Comparison of ENCODE assay signal across 20 mouse cellular contexts in the genomic region with DNA sequence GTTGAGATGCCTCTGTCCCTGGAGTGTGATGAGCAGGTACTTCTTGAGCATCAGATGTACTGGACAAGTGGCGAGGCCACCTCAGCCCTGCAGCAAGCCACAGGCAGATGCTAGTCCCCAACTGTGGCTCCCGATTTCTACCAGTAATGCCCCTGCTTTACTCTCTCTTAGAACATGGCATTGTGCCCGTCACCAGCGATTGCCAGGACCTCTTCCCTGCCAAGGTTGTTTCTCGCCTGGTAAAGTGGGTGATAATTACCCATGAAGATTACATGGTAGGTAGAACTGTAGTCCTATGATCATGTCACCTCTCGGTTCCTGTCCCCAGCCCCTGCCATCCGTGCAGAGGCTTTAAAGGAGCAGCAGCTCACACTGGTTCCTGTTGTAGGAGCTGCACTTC. TPM values are rescaled to one million over a fixed set of nuclear protein-coding genes. Genes with fewer than 3 reads are reported as not detected.
DNase-seq lines count a peak whose midpoint lies in the region; ATAC-seq lines count a peak whose summit lies in the region.
"Had no signal": no experiment of that assay in that cellular context is flagged by ENCODE, and none has a peak within 500 bp of the region (broad histone marks: within the 10 kb centered on the region; RNA-seq: fewer than 3 reads in every experiment).

No protein-coding gene starts in this region.

- H3K27me3 ChIP-seq in limb, embryonic 10.5 days (ENCODE audit: low read depth, poor library complexity, severe bottlenecking), result no peaks in the 10 kb centered on the region
- no peaks in the 10 kb centered on the region for H3K27me3 ChIP-seq in kidney, embryonic 14.5 days (ENCODE audit: control insufficient read depth, insufficient read depth, low read length)
- H3K27me3 ChIP-seq: embryonic facial prominence, embryonic 15.5 days; hindbrain, embryonic 13.5 days; limb, embryonic 15.5 days; liver, embryonic 15.5 days; lung, embryonic 15.5 days; megakaryocyte, embryonic 14.5 days; midbrain, embryonic 13.5 days had no signal

- H3K4me2 ChIP-seq in kidney, embryonic 14.5 days (replicated peaks; ENCODE audit: low read depth, low read length), result no peak overlapping the region
- H3K4me2 ChIP-seq: embryonic facial prominence, embryonic 15.5 days; hindbrain, embryonic 13.5 days; limb, embryonic 15.5 days; liver, embryonic 15.5 days; lung, embryonic 15.5 days; midbrain, embryonic 13.5 days had no signal

- intact Hi-C loops in heart, postnatal 10 days (cut with DNase I), result no loop called here

- no peak overlapping the region for H3K9ac ChIP-seq in kidney, embryonic 14.5 days (ENCODE audit: low read depth, low read length)
- H3K9ac ChIP-seq: embryonic facial prominence, embryonic 15.5 days; hindbrain, embryonic 13.5 days; limb, embryonic 15.5 days; liver, embryonic 15.5 days; lung, embryonic 15.5 days; midbrain, embryonic 13.5 days had no signal

- no peaks in the 10 kb centered on the region for H3K9me3 ChIP-seq in limb, embryonic 10.5 days (replicated peaks)
- no peaks in the 10 kb centered on the region for H3K9me3 ChIP-seq in kidney, embryonic 14.5 days (ENCODE audit: control insufficient read depth, low read length)
- H3K9me3 ChIP-seq: embryonic facial prominence, embryonic 15.5 days; hindbrain, embryonic 13.5 days; limb, embryonic 15.5 days; liver, embryonic 15.5 days; lung, embryonic 15.5 days; megakaryocyte, embryonic 14.5 days; midbrain, embryonic 13.5 days had no signal

- WGBS in limb, embryonic 10.5 days, result 89% methylated on average over 7 of the region's 7 CpGs
- WGBS in kidney, embryonic 14.5 days, result 89% methylated on average over 7 of the region's 7 CpGs

- DNase-seq in adrenal gland, postnatal 10 days, result peak; percentile 43
- no peak for DNase-seq in adrenal gland, adult 8-10 months
- DNase-seq in cerebellum, postnatal 14 days, result peak; percentile 34 to 35
- DNase-seq in cerebellum, adult 18-20 months, result no peak
- peak; percentile 55 for DNase-seq in MN1 (ENCODE audit: low spot score)
- peak; percentile 25 to 37 for DNase-seq in heart, postnatal 10 days
- no peak for DNase-seq in limb, embryonic 10.5 days (ENCODE audit: low spot score)
- DNase-seq: gastrocnemius, adult 2 months; kidney, postnatal 10 days; lung, postnatal 36 days had no signal

- H3K36me3 ChIP-seq in limb, embryonic 10.5 days, result peaks cover 100% of the 10 kb centered on the region
- peaks cover 88% of the 10 kb centered on the region for H3K36me3 ChIP-seq in kidney, embryonic 14.5 days (ENCODE audit: control insufficient read depth, insufficient read depth, low read length)

- H3K4me3 ChIP-seq in limb, embryonic 10.5 days, result no peak overlapping the region
- no peak overlapping the region for H3K4me3 ChIP-seq in kidney, embryonic 14.5 days (ENCODE audit: low read length)
- H3K4me3 ChIP-seq: embryonic facial prominence, embryonic 15.5 days; gastrocnemius, adult 2 months; hindbrain, embryonic 13.5 days; left cerebral cortex, adult 2 months; limb, embryonic 15.5 days; liver, embryonic 15.5 days; lung, embryonic 15.5 days; megakaryocyte, embryonic 14.5 days; midbrain, embryonic 13.5 days had no signal

- H3K27ac ChIP-seq in limb, embryonic 10.5 days, result no peak overlapping the region
- no peak overlapping the region for H3K27ac ChIP-seq in kidney, embryonic 14.5 days (ENCODE audit: low read depth, low read length)
- H3K27ac ChIP-seq: embryonic facial prominence, embryonic 15.5 days; gastrocnemius, adult 2 months; hindbrain, embryonic 13.5 days; left cerebral cortex, adult 2 months; limb, embryonic 15.5 days; liver, embryonic 15.5 days; lung, embryonic 15.5 days; midbrain, embryonic 13.5 days had no signal

- no peak for ATAC-seq in kidney, embryonic 14.5 days (ENCODE audit: low FRiP score, low TSS enrichment)
- ATAC-seq: forebrain, embryonic 14.5 days; midbrain, embryonic 13.5 days had no signal

- no peaks in the 10 kb centered on the region for H3K4me1 ChIP-seq in limb, embryonic 10.5 days
- H3K4me1 ChIP-seq in kidney, embryonic 14.5 days (ENCODE audit: control insufficient read depth, insufficient read depth, low read length), result no peaks in the 10 kb centered on the region
- H3K4me1 ChIP-seq: embryonic facial prominence, embryonic 15.5 days; hindbrain, embryonic 13.5 days; limb, embryonic 15.5 days; liver, embryonic 15.5 days; lung, embryonic 15.5 days; midbrain, embryonic 13.5 days had no signal

RNA-seq across cellular contexts. Expression of a gene that starts 26.1 kb away (rescaled TPM):
- 1 to 10 TPM; 2.4 to 3.4 TPM for total RNA-seq in adrenal gland, postnatal 10 days (2021)
- 1 to 10 TPM; 1.8 to 2.7 (median 2.3) TPM for total RNA-seq in adrenal gland, adult 8-10 months (2022)
- under 1 TPM in 1 of 2 experiments, not detected in 1; 0.07 TPM for total RNA-seq in heart, postnatal 10 days (2021)
- 0.08 TPM in 1 of 2 replicates, not detected in the other for polyA plus RNA-seq in limb, embryonic 10.5 days (2016; fragmentation: Nextera tagmentation; extraction: Ambion mirVana)
- 0.22 and 0.23 TPM in 2 replicates for polyA plus RNA-seq in kidney, embryonic 14.5 days (2014; fragmentation: Nextera tagmentation; extraction: Ambion mirVana)
- total RNA-seq: gastrocnemius, adult 2 months had no signal

RNA-seq across cellular contexts. Expression of a gene that starts 26.6 kb away (rescaled TPM):
- total RNA-seq in adrenal gland, postnatal 10 days (2021), result 10 to 100 TPM; 27.3 to 28.0 TPM
- total RNA-seq in adrenal gland, adult 8-10 months (2022), result 10 to 100 TPM; 30.8 to 35.1 (median 33.8) TPM
- 10 to 100 TPM; 19.7 to 21.5 TPM for total RNA-seq in heart, postnatal 10 days (2021)
- 46.3 and 47.5 TPM in 2 replicates for polyA plus RNA-seq in limb, embryonic 10.5 days (2016; fragmentation: Nextera tagmentation; extraction: Ambion mirVana)
- 39.4 and 47.1 TPM in 2 replicates for polyA plus RNA-seq in kidney, embryonic 14.5 days (2014; fragmentation: Nextera tagmentation; extraction: Ambion mirVana)

RNA-seq across cellular contexts. Expression of a gene that starts 48.0 kb away (rescaled TPM):
- total RNA-seq in adrenal gland, postnatal 10 days (2021), result 10 to 100 TPM; 46.3 to 64.4 TPM
- 10 to 100 TPM; 32.7 to 66.5 (median 46.1) TPM for total RNA-seq in adrenal gland, adult 8-10 months (2022)
- total RNA-seq in heart, postnatal 10 days (2021), result 1 to 10 TPM; 2.5 to 2.6 TPM
- 75.9 and 84.2 TPM in 2 replicates for polyA plus RNA-seq in limb, embryonic 10.5 days (2016; fragmentation: Nextera tagmentation; extraction: Ambion mirVana)
- polyA plus RNA-seq in kidney, embryonic 14.5 days (2014; fragmentation: Nextera tagmentation; extraction: Ambion mirVana), result 56.4 and 67.4 TPM in 2 replicates

Comparison
In these comparisons a context has a peak if more than half of its experiments do, and no peak if none do; other contexts are left out.
1. DNase-seq: peak in adrenal gland, postnatal 10 days (single experiment), cerebellum, postnatal 14 days (2 of 2), MN1 (single experiment) and heart, postnatal 10 days (2 of 2); none in adrenal gland, adult 8-10 months (single experiment), cerebellum, adult 18-20 months (0 of 2) and limb, embryonic 10.5 days (single experiment).
2. RNA of a gene that starts 48.0 kb away (total RNA-seq): 46.3 to 64.4 TPM in adrenal gland, postnatal 10 days and 32.7 to 66.5 TPM in adrenal gland, adult 8-10 months; 2.5 to 2.6 TPM in heart, postnatal 10 days; every median in the first group is over 4 times any median in the second.